Mouse (Mus musculus): ENCODE results near the gene Polr2i.
A peak's percentile ranks its signal among the peaks of the same experiment; 100 is the strongest.
"Not testable (repeated sequence)": the region's sequence is repeated elsewhere in the genome, so short reads cannot be mapped to it uniquely, and the experiment has no call there.

Polr2i gene

GRCm38 (mm10) chr7:30198481-30198971, 33.2 kb upstream of the Polr2i start, which contains the start of gene Capns1:
Capns1 (minus strand) TSS chr7:30198811.
- no peaks in the 10 kb centered on the region for H3K36me3 ChIP-seq (ENCODE audit: control insufficient read depth, insufficient read depth, low read length, poor library complexity, severe bottlenecking)
- H3K27me3 ChIP-seq (ENCODE audit: control insufficient read depth, insufficient read depth, low read length, poor library complexity, severe bottlenecking): no peaks in the 10 kb centered on the region
- DNase-seq (ENCODE audit: low read depth, low spot score): peak; percentile 89

- DNase-seq (ENCODE audit: low read depth, low spot score): no peak
- Histone ChIP-seq H3K27me3 (ENCODE audit: control insufficient read depth, insufficient read depth, low read length, poor library complexity, severe bottlenecking) (no peaks in the 10 kb centered on the region), H3K36me3 (ENCODE audit: control insufficient read depth, insufficient read depth, low read length, poor library complexity, severe bottlenecking) (no peaks in the 10 kb centered on the region)
These were observed 32.1 kb upstream of the Polr2i start for GRCm38 (mm10) chr7:30199498-30200139.

GRCm38 (mm10) chr7:30200200-30200599, 31.5 kb upstream of the Polr2i start:
- Histone ChIP-seq H3K36me3 (ENCODE audit: control insufficient read depth, insufficient read depth, low read length, poor library complexity, severe bottlenecking) (no peaks in the 10 kb centered on the region), H3K27me3 (ENCODE audit: control insufficient read depth, insufficient read depth, low read length, poor library complexity, severe bottlenecking) (no peaks in the 10 kb centered on the region)
- DNase-seq (ENCODE audit: low read depth, low spot score): no peak

GRCm38 (mm10) chr7:30200661-30201060, 31.1 kb upstream of the Polr2i start:
- not testable (repeated sequence) for H3K27me3 ChIP-seq (ENCODE audit: control insufficient read depth, insufficient read depth, low read length, poor library complexity, severe bottlenecking); DNase-seq (ENCODE audit: low read depth, low spot score); H3K36me3 ChIP-seq (ENCODE audit: control insufficient read depth, insufficient read depth, low read length, poor library complexity, severe bottlenecking)

GRCm38 (mm10) chr7:30202895-30203690, 28.7 kb upstream of the Polr2i start:
- Histone ChIP-seq H3K27me3 (ENCODE audit: control insufficient read depth, insufficient read depth, low read length, poor library complexity, severe bottlenecking) (no peaks in the 10 kb centered on the region), H3K36me3 (ENCODE audit: control insufficient read depth, insufficient read depth, low read length, poor library complexity, severe bottlenecking) (no peaks in the 10 kb centered on the region)
- no peak for DNase-seq (ENCODE audit: low read depth, low spot score)

- H3K36me3 ChIP-seq (ENCODE audit: control insufficient read depth, insufficient read depth, low read length, poor library complexity, severe bottlenecking): no peaks in the 10 kb centered on the region
- H3K27me3 ChIP-seq (ENCODE audit: control insufficient read depth, insufficient read depth, low read length, poor library complexity, severe bottlenecking): no peaks in the 10 kb centered on the region
These were observed 27.4 kb upstream of the Polr2i start for GRCm38 (mm10) chr7:30204380-30204779.

DNA sequence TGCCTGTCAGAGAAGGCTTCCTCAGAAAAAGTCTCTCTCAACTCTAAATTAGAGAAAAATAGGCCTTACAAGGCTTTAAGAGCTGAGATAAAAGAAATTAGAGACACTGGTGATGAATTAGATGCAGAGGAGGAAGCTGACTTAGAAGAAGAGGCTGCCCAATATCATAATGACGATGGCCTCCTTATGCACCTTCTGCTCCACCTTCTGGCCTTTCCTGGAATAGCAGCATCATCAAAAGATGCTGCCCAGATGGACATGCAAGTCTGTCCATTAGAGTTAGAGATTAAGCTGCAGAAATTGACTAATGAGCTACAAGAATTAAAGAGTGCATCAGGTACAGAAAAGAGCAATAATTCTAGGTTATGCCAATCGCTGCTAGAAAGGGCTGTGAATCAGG, 26.4 kb upstream of the Polr2i start:
- DNase-seq (ENCODE audit: low read depth, low spot score): peak; percentile 86
- Histone ChIP-seq H3K36me3 (ENCODE audit: control insufficient read depth, insufficient read depth, low read length, poor library complexity, severe bottlenecking) (no peaks in the 10 kb centered on the region), H3K27me3 (ENCODE audit: control insufficient read depth, insufficient read depth, low read length, poor library complexity, severe bottlenecking) (no peaks in the 10 kb centered on the region)

More at GRCm38 (mm10) chr7:30204380-30204779, 27.4 kb upstream of the Polr2i start:
- DNase-seq (ENCODE audit: low read depth, low spot score): no peak

- not testable (repeated sequence) for H3K27me3 ChIP-seq (ENCODE audit: control insufficient read depth, insufficient read depth, low read length, poor library complexity, severe bottlenecking); DNase-seq (ENCODE audit: low read depth, low spot score)
These were observed 25.4 kb upstream of the Polr2i start for GRCm38 (mm10) chr7:30206364-30206763.

GRCm38 (mm10) chr7:30211025-30211424, 20.7 kb upstream of the Polr2i start:
- Histone ChIP-seq H3K27me3 (ENCODE audit: control insufficient read depth, insufficient read depth, low read length, poor library complexity, severe bottlenecking) (no peaks in the 10 kb centered on the region), H3K36me3 (ENCODE audit: control insufficient read depth, insufficient read depth, low read length, poor library complexity, severe bottlenecking) (no peaks in the 10 kb centered on the region)
- DNase-seq (ENCODE audit: low read depth, low spot score): no peak

More at GRCm38 (mm10) chr7:30206364-30206763, 25.4 kb upstream of the Polr2i start:
- not testable (repeated sequence) for H3K36me3 ChIP-seq (ENCODE audit: control insufficient read depth, insufficient read depth, low read length, poor library complexity, severe bottlenecking)

- no peaks in the 10 kb centered on the region for H3K36me3 ChIP-seq (ENCODE audit: control insufficient read depth, insufficient read depth, low read length, poor library complexity, severe bottlenecking)
- H3K27me3 ChIP-seq (ENCODE audit: control insufficient read depth, insufficient read depth, low read length, poor library complexity, severe bottlenecking): no peaks in the 10 kb centered on the region
- no peak for DNase-seq (ENCODE audit: low read depth, low spot score)
These were observed 17.9 kb upstream of the Polr2i start for GRCm38 (mm10) chr7:30213881-30214280.

GRCm38 (mm10) chr7:30215875-30216274, 15.9 kb upstream of the Polr2i start:
- Histone ChIP-seq H3K27me3 (ENCODE audit: control insufficient read depth, insufficient read depth, low read length, poor library complexity, severe bottlenecking) (no peaks in the 10 kb centered on the region), H3K36me3 (ENCODE audit: control insufficient read depth, insufficient read depth, low read length, poor library complexity, severe bottlenecking) (no peaks in the 10 kb centered on the region)
- DNase-seq (ENCODE audit: low read depth, low spot score): no peak

GRCm38 (mm10) chr7:30216723-30217151, 15.0 kb upstream of the Polr2i start:
- no peaks in the 10 kb centered on the region for H3K36me3 ChIP-seq (ENCODE audit: control insufficient read depth, insufficient read depth, low read length, poor library complexity, severe bottlenecking)
- peak; percentile 92 for DNase-seq (ENCODE audit: low read depth, low spot score)
- H3K27me3 ChIP-seq (ENCODE audit: control insufficient read depth, insufficient read depth, low read length, poor library complexity, severe bottlenecking): no peaks in the 10 kb centered on the region

- Histone ChIP-seq H3K36me3 (ENCODE audit: control insufficient read depth, insufficient read depth, low read length, poor library complexity, severe bottlenecking) (no peaks in the 10 kb centered on the region), H3K27me3 (ENCODE audit: control insufficient read depth, insufficient read depth, low read length, poor library complexity, severe bottlenecking) (no peaks in the 10 kb centered on the region)
- no peak for DNase-seq (ENCODE audit: low read depth, low spot score)
These were observed 14.5 kb upstream of the Polr2i start for GRCm38 (mm10) chr7:30217277-30217676.

- peak; percentile 55 for DNase-seq (ENCODE audit: low read depth, low spot score)
- Histone ChIP-seq H3K36me3 (ENCODE audit: control insufficient read depth, insufficient read depth, low read length, poor library complexity, severe bottlenecking) (peaks cover 5% of the 10 kb centered on the region), H3K27me3 (ENCODE audit: control insufficient read depth, insufficient read depth, low read length, poor library complexity, severe bottlenecking) (no peaks in the 10 kb centered on the region)
These were observed 12.3 kb upstream of the Polr2i start for GRCm38 (mm10) chr7:30219293-30220007.

DNA sequence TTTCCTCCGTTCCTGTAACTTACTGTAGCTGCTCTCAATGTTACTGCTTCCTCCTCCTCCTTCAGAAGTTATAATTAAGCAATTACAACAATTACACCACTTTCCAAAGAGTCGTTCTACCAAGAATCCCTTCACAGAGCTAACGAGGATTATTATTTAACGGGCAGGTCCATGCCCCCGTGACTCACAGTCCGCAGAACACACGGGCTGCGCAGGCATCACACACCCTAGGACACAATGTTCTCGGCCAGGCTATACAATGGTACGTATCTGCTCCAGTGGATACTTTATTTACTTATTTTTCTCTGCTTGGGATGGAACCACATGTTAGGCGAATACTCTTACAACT, 11.8 kb upstream of the Polr2i start:
- H3K36me3 ChIP-seq (ENCODE audit: control insufficient read depth, insufficient read depth, low read length, poor library complexity, severe bottlenecking): peaks cover 5% of the 10 kb centered on the region
- DNase-seq (ENCODE audit: low read depth, low spot score): no peak
- no peaks in the 10 kb centered on the region for H3K27me3 ChIP-seq (ENCODE audit: control insufficient read depth, insufficient read depth, low read length, poor library complexity, severe bottlenecking)

Data from splenic B cell, adult 2 months (primary cell).